Mouse (Mus musculus) midbrain, embryonic 14.5 days (tissue): ENCODE data around the gene Gm48551. TPM values are rescaled to one million over a fixed set of nuclear protein-coding genes. Genes with fewer than 3 reads are reported as not detected.
A peak's percentile ranks its signal among the peaks of the same experiment; 100 is the strongest.

Experiments
- ATAC-seq: fragments of 200-750 bp; cut with Nextera tagmentation; 2 replicates; pipeline ENCODE4 v1.8.0; 2017; ENCODE audit warnings: moderate number of reproducible peaks, moderate library complexity; ENCODE audit not compliant: low FRiP score, low TSS enrichment
- DNase-seq: peaks from one replicate; pipeline ENCODE4 v3.0.0-alpha.2; 2015
- H3K27ac ChIP-seq: fragments of 300-500 bp; sonication (generic); replicated peaks from 2 replicates; pipeline ENCODE4 v1.5.1; 2014; ENCODE audit warnings: mild to moderate bottlenecking, low read depth, low read length, moderate library complexity
- H3K27me3 ChIP-seq: fragments of 300-500 bp; sonication (generic); 2 replicates; pipeline ENCODE4 v1.6.1; 2014; ENCODE audit warnings: low read length, control low read depth, mixed read lengths; ENCODE audit not compliant: control insufficient read depth, insufficient read depth
- H3K36me3 ChIP-seq: fragments of 300-500 bp; sonication (generic); 2 replicates; pipeline ENCODE4 v1.6.1; 2014; ENCODE audit warnings: low read length, control low read depth; ENCODE audit not compliant: control insufficient read depth, insufficient read depth
- H3K4me1 ChIP-seq: fragments of 300-500 bp; sonication (generic); 2 replicates; pipeline ENCODE4 v1.6.1; 2014; ENCODE audit warnings: mild to moderate bottlenecking, antibody characterized with exemption, low read length, control low read depth; ENCODE audit not compliant: control insufficient read depth, insufficient read depth
- H3K4me2 ChIP-seq: fragments of 300-500 bp; sonication (generic); 2 replicates; pipeline ENCODE4 v1.6.1; 2014; ENCODE audit warnings: mild to moderate bottlenecking, low read length, moderate library complexity
- H3K4me3 ChIP-seq: fragments of 300-500 bp; sonication (generic); replicated peaks from 2 replicates; pipeline ENCODE4 v1.5.1; 2014; ENCODE audit warnings: low read depth, low read length
- H3K9ac ChIP-seq: fragments of 300-500 bp; sonication (generic); replicated peaks from 2 replicates; pipeline ENCODE4 v1.6.1; 2014; ENCODE audit warnings: mild to moderate bottlenecking, low read length, moderate library complexity
- H3K9me3 ChIP-seq: fragments of 300-500 bp; sonication (generic); 2 replicates; pipeline ENCODE4 v1.6.1; 2016; ENCODE audit warnings: low read length, control low read depth, mixed read lengths; ENCODE audit not compliant: control insufficient read depth
- WGBS: fragments of 180-500 bp; shearing (Covaris S2); extraction: QIAGEN DNeasy Blood & Tissue Kit; methylation state at CpG from one replicate; pipeline ENCODE4 v1.1.7; 2014; 5-methylcytosine and 5-hydroxymethylcytosine counted together
- polyA plus RNA-seq: library from polyadenylated mRNA; unstranded; fragments of >200 nt; fragmentation: Nextera tagmentation; extraction: Ambion mirVana; gene quantifications from 2 replicates; pipeline ENCODE4 v1.2.1, GENCODE M21; 2014

The Gm48551 gene
- polyA plus RNA-seq, 1 experiment from 2014 or later: 4.5 TPM

DNA sequence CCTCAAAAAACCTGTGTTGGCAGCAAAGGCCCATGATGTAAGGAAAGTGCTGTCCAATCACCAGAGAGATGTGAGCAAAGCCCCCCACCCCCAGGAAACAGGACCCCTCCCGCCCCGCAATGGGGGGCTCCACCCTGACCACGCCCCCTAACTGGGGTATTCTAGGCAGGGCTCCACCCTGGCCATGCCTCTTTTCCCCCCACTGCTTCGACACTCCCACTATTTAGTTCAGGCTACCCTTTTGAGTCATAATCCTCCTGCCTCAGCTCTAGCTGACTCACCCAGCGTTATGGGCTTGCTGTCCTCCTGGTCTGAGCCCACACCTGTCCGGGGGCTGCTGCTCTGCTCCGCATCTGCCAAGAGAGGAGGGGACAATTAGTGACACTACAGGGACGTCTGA lies 25.1 kb downstream of the Gm48551 start:
- WGBS: 17% methylated on average over 8 of the region's 8 CpGs
- no peaks in the 10 kb centered on the region for H3K9me3 ChIP-seq
- no peak overlapping the region for H3K4me3 ChIP-seq
- no peak overlapping the region for H3K27ac ChIP-seq
- no peak overlapping the region for H3K9ac ChIP-seq
- H3K36me3 ChIP-seq: peaks cover 29% of the 10 kb centered on the region
- H3K4me2 ChIP-seq: no peak overlapping the region
- no peak for ATAC-seq
- H3K27me3 ChIP-seq: peaks cover 18% of the 10 kb centered on the region; the same call in 1 of the 2 replicates
- peaks cover 25% of the 10 kb centered on the region for H3K4me1 ChIP-seq
- DNase-seq: no peak

DNA sequence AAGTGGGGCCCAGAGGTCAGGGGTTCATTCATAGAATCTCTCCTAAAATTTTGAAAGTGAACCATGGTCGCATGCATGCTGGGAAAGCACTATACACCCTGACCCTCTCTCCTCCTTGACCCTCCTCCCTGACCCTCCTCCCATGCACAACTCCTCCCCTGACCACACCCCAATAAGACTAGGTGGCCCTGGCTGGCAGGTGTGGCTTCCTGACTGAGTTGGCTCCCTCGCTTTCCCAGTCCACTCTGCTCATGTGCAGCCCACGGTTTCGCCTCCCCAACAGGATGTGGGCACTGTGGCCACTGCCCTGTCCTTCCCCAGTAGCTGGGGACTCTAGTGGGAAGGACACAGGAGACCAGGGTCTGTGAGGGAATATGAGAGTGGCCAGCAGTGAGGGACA lies 26.1 kb downstream of the Gm48551 start:
- H3K27me3 ChIP-seq: peaks cover 18% of the 10 kb centered on the region; the same call in 1 of the 2 replicates
- H3K4me2 ChIP-seq: no peak overlapping the region
- ATAC-seq: no peak
- H3K27ac ChIP-seq: no peak overlapping the region
- H3K9me3 ChIP-seq: no peaks in the 10 kb centered on the region
- H3K4me3 ChIP-seq: no peak overlapping the region
- no peak for DNase-seq
- 69% methylated on average over 4 of the region's 4 CpGs for WGBS
- peaks cover 25% of the 10 kb centered on the region for H3K4me1 ChIP-seq
- H3K9ac ChIP-seq: no peak overlapping the region
- H3K36me3 ChIP-seq: peaks cover 22% of the 10 kb centered on the region

DNA sequence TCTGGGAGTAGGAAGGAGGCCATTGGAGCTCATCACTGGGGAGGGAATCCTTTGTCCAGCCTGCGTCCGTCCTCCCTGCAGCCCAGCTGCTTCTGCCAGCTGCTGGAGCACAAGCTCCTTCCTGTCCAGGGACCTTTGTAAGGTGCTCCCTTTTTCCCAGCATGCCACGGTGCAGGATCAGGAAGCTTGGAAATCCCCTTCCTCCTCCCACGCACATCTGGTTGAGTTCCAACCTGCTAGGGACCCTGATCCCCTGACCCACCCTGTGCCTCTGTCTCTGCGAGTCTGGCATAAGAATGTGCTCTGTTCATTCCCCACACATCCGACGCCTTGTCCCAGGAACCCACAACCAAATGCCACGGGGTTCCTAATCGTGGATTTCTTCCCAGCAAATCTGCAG lies 26.7 kb downstream of the Gm48551 start:
- ATAC-seq (no peak), DNase-seq (no peak)
- Histone ChIP-seq H3K27ac (peak overlapping the region; percentile 45; the same call in 1 of the 2 replicates), H3K36me3 (peaks cover 20% of the 10 kb centered on the region), H3K27me3 (peaks cover 18% of the 10 kb centered on the region; the same call in 1 of the 2 replicates), H3K9ac (no peak overlapping the region), H3K4me2 (no peak overlapping the region), H3K9me3 (no peaks in the 10 kb centered on the region), H3K4me3 (no peak overlapping the region), H3K4me1 (peaks cover 25% of the 10 kb centered on the region)
- WGBS: 86% methylated on average over 9 of the region's 9 CpGs

DNA sequence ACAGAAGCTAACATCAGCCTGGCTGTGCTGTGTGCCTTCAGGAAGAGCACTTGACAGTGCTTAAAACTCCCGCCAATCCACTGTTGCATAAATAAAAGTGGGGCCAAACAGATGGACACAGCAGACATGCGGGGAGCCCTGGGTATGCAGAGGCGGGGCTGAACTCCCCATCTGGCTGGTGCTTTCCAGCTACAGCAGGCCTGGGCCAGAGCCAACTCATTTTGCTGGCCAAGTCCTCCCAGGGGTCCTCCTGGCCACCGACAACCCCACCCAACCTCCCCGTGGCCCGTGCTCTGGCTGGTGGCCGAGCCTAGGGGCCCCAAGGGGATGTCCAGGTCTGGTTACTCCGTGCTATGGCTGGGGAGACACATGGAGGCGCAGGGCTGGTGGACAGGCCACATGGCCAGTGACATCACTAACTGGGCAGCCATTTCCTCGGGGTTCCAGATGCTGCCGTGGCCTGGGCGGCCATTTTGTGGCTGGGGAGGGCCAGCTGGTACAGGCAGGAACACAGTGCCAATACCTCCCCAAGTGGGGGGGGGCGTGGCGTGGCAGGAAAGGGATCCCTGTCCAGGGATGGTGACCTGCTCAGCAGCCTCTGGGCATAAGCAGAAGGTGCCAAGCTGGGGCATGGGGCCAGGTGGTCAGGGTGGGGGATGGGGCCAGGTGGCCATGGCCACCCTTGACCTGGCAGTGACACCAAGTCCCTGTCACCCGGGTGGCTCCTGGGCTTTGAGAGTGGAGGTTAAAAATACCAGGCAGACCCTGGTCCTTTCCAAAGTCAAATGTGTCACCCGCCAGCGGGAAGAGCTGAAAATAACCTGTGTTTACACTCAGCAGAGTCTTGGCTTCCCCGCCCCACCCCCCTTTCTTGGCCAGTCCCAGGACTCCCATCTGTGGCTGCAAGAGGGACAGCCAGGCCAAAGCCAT lies 27.5 kb downstream of the Gm48551 start:
- H3K4me2 ChIP-seq: no peak overlapping the region
- peak; percentile 59 for DNase-seq
- no peak overlapping the region for H3K4me3 ChIP-seq
- peaks cover 15% of the 10 kb centered on the region; the same call in 1 of the 2 replicates for H3K27me3 ChIP-seq
- H3K4me1 ChIP-seq: peaks cover 24% of the 10 kb centered on the region
- H3K36me3 ChIP-seq: peaks cover 16% of the 10 kb centered on the region
- WGBS: 64% methylated on average over 18 of the region's 18 CpGs
- no peak overlapping the region for H3K9ac ChIP-seq
- ATAC-seq: no peak
- H3K9me3 ChIP-seq: no peaks in the 10 kb centered on the region
- H3K27ac ChIP-seq: peak overlapping the region; percentile 45; the same call in 1 of the 2 replicates

DNA sequence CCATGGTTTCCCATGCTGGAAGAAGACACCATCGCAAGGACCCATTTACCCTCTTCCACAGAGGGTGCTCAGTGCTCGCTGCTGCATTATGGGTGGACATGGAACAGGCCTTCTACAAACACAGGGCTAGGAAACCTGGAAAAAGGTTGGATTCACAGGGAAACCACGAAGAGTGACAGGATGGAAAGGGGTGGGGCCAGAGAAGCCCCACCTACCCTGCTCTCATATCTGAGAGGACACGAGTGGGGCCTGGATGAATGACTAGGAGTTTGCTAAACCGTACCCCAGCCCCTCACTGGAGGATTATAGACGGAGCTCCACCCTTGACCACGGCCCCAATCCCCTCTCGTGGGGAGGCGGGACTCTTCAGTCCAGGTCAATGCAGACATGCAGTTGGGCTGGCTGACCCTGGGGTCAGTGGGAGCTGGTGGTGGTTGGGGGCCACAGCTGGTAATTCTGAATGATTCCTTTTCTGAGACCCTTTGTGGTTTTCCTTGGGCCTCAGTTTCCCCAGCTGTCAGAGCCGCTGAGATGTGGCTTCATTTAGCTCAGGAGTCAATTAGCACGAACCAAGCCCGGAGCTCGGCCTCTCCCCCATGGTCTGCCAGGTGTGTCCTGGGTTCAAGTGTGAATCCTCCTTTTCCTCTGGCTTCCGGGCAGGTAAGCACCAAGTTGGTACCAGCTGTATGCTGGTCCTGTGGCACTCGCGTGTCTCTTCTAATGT lies 28.5 kb downstream of the Gm48551 start:
- no peak overlapping the region for H3K9ac ChIP-seq
- 0 out of 2 replicates have a peak overlapping the region, but pooled peaks have one; percentile 37 for H3K27ac ChIP-seq
- DNase-seq (no peak), ATAC-seq (no peak)
- H3K4me2 ChIP-seq: no peak overlapping the region
- H3K27me3 ChIP-seq: peaks cover 10% of the 10 kb centered on the region; the same call in 1 of the 2 replicates
- peaks cover 22% of the 10 kb centered on the region for H3K4me1 ChIP-seq
- H3K9me3 ChIP-seq: no peaks in the 10 kb centered on the region
- H3K4me3 ChIP-seq: no peak overlapping the region
- 75% methylated on average over 16 of the region's 16 CpGs for WGBS
- 0 out of 2 replicates have a peak, but pooled peaks cover 6% of the 10 kb centered on the region for H3K36me3 ChIP-seq

DNA sequence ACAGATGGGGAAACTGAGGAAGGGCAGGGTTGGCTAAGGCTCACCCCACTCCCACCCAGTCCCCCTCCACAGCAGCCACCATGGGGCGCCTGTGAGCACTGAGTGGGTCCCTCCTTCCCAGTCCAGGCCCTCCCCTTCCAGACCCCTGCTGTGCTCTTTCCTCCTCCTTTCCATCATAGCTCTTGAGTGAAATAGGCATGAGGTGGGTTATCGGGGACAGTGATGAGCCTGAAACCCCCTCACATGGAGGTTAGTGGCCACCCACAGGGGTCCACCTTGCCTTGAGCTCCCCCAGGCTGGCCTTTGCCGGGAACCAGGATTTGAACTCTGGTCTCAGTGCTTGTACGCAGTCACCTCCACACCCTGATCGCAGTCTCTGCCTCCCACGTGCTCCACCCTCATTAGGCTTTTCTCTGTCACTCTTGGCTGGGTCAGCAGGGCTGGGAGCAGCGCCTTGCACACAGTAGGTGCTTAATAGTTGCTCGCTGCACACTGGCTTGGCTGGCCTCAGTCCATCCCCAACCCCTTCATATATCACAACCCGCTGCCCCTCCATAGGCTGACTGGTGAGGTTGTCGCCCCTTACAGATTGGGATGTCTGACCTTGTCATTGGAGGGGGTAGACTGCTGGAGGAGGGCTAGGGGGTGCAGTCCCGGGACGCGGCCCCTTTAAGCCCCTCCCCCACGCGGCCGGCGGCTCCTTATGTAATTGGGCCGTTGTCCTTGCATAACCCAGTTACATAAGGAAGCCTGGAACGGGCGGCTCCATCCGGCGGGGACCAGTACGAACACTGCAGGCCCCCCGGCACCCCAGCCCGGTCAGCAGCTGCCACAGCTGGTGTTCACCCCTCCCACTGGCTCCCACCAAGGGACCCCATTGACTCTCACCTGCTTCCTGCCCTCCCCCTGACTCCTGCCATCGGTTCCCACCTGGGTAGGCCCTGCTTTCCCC lies 29.3 kb downstream of the Gm48551 start:
- H3K27me3 ChIP-seq: peaks cover 1% of the 10 kb centered on the region; the same call in 1 of the 2 replicates
- 0 out of 2 replicates have a peak overlapping the region, but pooled peaks have one; percentile 16 for H3K9ac ChIP-seq
- H3K27ac ChIP-seq: no peak overlapping the region
- peaks cover 23% of the 10 kb centered on the region for H3K4me1 ChIP-seq
- H3K4me2 ChIP-seq: peak overlapping the region; percentile 24; the same call in 1 of the 2 replicates
- DNase-seq (peak; percentile 63), ATAC-seq (no peak; the same call in 1 of the 2 replicates)
- no peaks in the 10 kb centered on the region for H3K9me3 ChIP-seq
- H3K4me3 ChIP-seq: no peak overlapping the region
- 31% methylated on average over 26 of the region's 26 CpGs for WGBS
- H3K36me3 ChIP-seq: no peaks in the 10 kb centered on the region

DNA sequence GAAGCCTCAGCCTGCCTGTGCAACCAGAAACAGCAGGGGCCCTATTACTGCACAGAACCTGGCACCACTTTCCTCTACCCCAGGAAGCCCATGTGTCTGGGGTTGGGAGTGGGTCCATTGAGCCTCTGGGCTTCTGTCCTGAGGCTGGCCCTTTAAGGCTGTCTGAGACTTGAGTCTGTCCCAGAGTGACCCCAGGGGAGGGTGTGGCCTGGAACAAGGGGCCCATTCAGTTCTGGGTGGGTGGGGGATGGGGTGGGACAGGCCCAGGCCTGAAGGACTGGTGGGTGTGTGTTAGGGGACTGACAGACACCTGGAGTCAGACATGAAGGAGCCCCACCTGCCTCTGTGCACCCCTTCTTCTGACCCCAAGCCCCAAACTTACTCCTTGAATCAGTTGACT lies 30.4 kb downstream of the Gm48551 start:
- Histone ChIP-seq H3K36me3 (0 out of 2 replicates have a peak, but pooled peaks cover under 1% of the 10 kb centered on the region), H3K27me3 (no peaks in the 10 kb centered on the region), H3K9ac (no peak overlapping the region), H3K4me1 (peaks cover 28% of the 10 kb centered on the region), H3K27ac (no peak overlapping the region), H3K9me3 (no peaks in the 10 kb centered on the region), H3K4me2 (no peak overlapping the region), H3K4me3 (no peak overlapping the region)
- ATAC-seq (no peak), DNase-seq (no peak)

DNA sequence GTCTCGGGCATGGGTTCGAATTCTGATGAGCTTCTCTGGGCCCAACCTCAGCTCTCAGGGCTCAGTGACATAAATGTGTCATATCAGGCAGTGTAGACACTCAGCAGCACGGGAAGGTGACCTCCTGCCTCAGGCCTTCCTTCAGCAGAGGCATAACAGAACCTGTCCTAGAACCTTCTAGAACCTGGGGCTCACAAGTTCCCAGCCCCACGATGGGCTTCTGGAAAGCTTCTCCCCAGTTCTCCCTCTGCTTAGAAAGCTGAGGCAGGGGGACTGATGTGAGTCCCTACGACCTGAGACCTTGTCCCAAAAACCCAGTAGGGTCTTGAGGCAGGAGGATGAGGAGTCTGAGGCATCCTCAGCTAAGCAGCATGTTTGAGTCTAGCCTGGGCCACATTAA lies 30.9 kb downstream of the Gm48551 start:
- Histone ChIP-seq H3K27ac (no peak overlapping the region), H3K9me3 (no peaks in the 10 kb centered on the region), H3K4me3 (no peak overlapping the region), H3K9ac (no peak overlapping the region), H3K36me3 (0 out of 2 replicates have a peak, but pooled peaks cover 2% of the 10 kb centered on the region), H3K27me3 (no peaks in the 10 kb centered on the region), H3K4me2 (no peak overlapping the region), H3K4me1 (peaks cover 28% of the 10 kb centered on the region)
- 85% methylated on average over 5 of the region's 5 CpGs for WGBS
- DNase-seq (no peak), ATAC-seq (no peak)
